Mouse (Mus musculus): Measurements from ENCODE around the gene Dgkz. TPM values are rescaled to one million over a fixed set of nuclear protein-coding genes. Genes with fewer than 3 reads are reported as not detected.

Gene Dgkz
- polyA plus RNA-seq, 1 experiment, result 295 TPM

GRCm38 (mm10) chr2:91930761-91931291 lies 44.8 kb downstream of the Dgkz start:
- Histone ChIP-seq H3K4me1 (ENCODE audit: control insufficient read depth, insufficient read depth, insufficient read length, low read length) (peaks cover 34% of the 10 kb centered on the region), H3K4me3 (ENCODE audit: low read depth, low read length) (peak overlapping the region; percentile 43), H3K36me3 (ENCODE audit: control insufficient read depth, insufficient read depth, low read length) (peaks cover 33% of the 10 kb centered on the region), H3K27me3 (ENCODE audit: control insufficient read depth, insufficient read depth, low read length) (no peaks in the 10 kb centered on the region), H3K27ac (ENCODE audit: insufficient read depth, low read depth, low read length) (no peak overlapping the region)
- 58% methylated on average over 23 of the region's 23 CpGs for WGBS
- no peak for TF ChIP-seq CTCF (IDR thresholded peaks at IDR 0.05; ENCODE audit: extremely low read depth, insufficient read length, insufficient replicate concordance, low read depth, low read length)
- TF ChIP-seq POLR2A (IDR thresholded peaks at IDR 0.05; ENCODE audit: low read depth, low read length), result no peak

GRCm38 (mm10) chr2:91929936-91930335 lies 45.7 kb downstream of the Dgkz start:
- H3K36me3 ChIP-seq (ENCODE audit: control insufficient read depth, insufficient read depth, low read length), result peaks cover 24% of the 10 kb centered on the region
- peaks cover 34% of the 10 kb centered on the region for H3K4me1 ChIP-seq (ENCODE audit: control insufficient read depth, insufficient read depth, insufficient read length, low read length)
- H3K27ac ChIP-seq (ENCODE audit: insufficient read depth, low read depth, low read length), result no peak overlapping the region
- 42% methylated on average over 12 of the region's 12 CpGs for WGBS
- no peak for TF ChIP-seq POLR2A (IDR thresholded peaks at IDR 0.05; ENCODE audit: low read depth, low read length)
- peak; percentile 72; the same call in 1 of the 2 replicates for TF ChIP-seq CTCF (IDR thresholded peaks at IDR 0.05; ENCODE audit: extremely low read depth, insufficient read length, insufficient replicate concordance, low read depth, low read length)
- H3K4me3 ChIP-seq (ENCODE audit: low read depth, low read length), result no peak overlapping the region
- H3K27me3 ChIP-seq (ENCODE audit: control insufficient read depth, insufficient read depth, low read length), result no peaks in the 10 kb centered on the region

- H3K4me1 ChIP-seq (ENCODE audit: control insufficient read depth, insufficient read depth, insufficient read length, low read length), result peaks cover 31% of the 10 kb centered on the region
- WGBS, result 79% methylated on average over 3 of the region's 3 CpGs
- H3K36me3 ChIP-seq (ENCODE audit: control insufficient read depth, insufficient read depth, low read length), result peaks cover 19% of the 10 kb centered on the region
- H3K27me3 ChIP-seq (ENCODE audit: control insufficient read depth, insufficient read depth, low read length), result no peaks in the 10 kb centered on the region
- H3K4me3 ChIP-seq (ENCODE audit: low read depth, low read length), result no peak overlapping the region
- no peak for TF ChIP-seq POLR2A (IDR thresholded peaks at IDR 0.05; ENCODE audit: low read depth, low read length)
- no peak for TF ChIP-seq CTCF (IDR thresholded peaks at IDR 0.05; ENCODE audit: extremely low read depth, insufficient read length, insufficient replicate concordance, low read depth, low read length)
- H3K27ac ChIP-seq (ENCODE audit: insufficient read depth, low read depth, low read length), result no peak overlapping the region
These were observed 46.2 kb downstream of the Dgkz start for GRCm38 (mm10) chr2:91929455-91929854.

GRCm38 (mm10) chr2:91928534-91929350 lies 46.9 kb downstream of the Dgkz start:
- Histone ChIP-seq H3K4me3 (ENCODE audit: low read depth, low read length) (peak overlapping the region; percentile 43; the same call in 1 of the 2 replicates), H3K4me1 (ENCODE audit: control insufficient read depth, insufficient read depth, insufficient read length, low read length) (peaks cover 32% of the 10 kb centered on the region), H3K36me3 (ENCODE audit: control insufficient read depth, insufficient read depth, low read length) (peaks cover 12% of the 10 kb centered on the region), H3K27me3 (ENCODE audit: control insufficient read depth, insufficient read depth, low read length) (peaks cover 2% of the 10 kb centered on the region; the same call in 1 of the 2 replicates), H3K27ac (ENCODE audit: insufficient read depth, low read depth, low read length) (no peak overlapping the region)
- no peak for TF ChIP-seq POLR2A (IDR thresholded peaks at IDR 0.05; ENCODE audit: low read depth, low read length)
- TF ChIP-seq CTCF (IDR thresholded peaks at IDR 0.05; ENCODE audit: extremely low read depth, insufficient read length, insufficient replicate concordance, low read depth, low read length), result no peak
- 67% methylated on average over 23 of the region's 23 CpGs for WGBS

GRCm38 (mm10) chr2:91927826-91928533 lies 47.7 kb downstream of the Dgkz start:
- 41% methylated on average over 34 of the region's 34 CpGs for WGBS
- peak overlapping the region; percentile 43 for H3K4me3 ChIP-seq (ENCODE audit: low read depth, low read length)
- TF ChIP-seq POLR2A (IDR thresholded peaks at IDR 0.05; ENCODE audit: low read depth, low read length), result no peak
- peak; percentile 82 for TF ChIP-seq CTCF (IDR thresholded peaks at IDR 0.05; ENCODE audit: extremely low read depth, insufficient read length, insufficient replicate concordance, low read depth, low read length)

GRCm38 (mm10) chr2:91926949-91927348 lies 48.7 kb downstream of the Dgkz start, which contains the start of gene Chrm4:
Gene Chrm4 (plus strand): TSS chr2:91927249.
- Histone ChIP-seq H3K27ac (ENCODE audit: insufficient read depth, low read depth, low read length) (no peak within 1 kb of the TSS), H3K4me3 (ENCODE audit: low read depth, low read length) (peak within 1 kb of the TSS; percentile 43), H3K27me3 (ENCODE audit: control insufficient read depth, insufficient read depth, low read length) (peaks cover 20% of the 10 kb centered on the region), H3K4me1 (ENCODE audit: control insufficient read depth, insufficient read depth, insufficient read length, low read length) (peaks cover 34% of the 10 kb centered on the region), H3K36me3 (ENCODE audit: control insufficient read depth, insufficient read depth, low read length) (no peaks in the 10 kb centered on the region)
- no peak for TF ChIP-seq CTCF (IDR thresholded peaks at IDR 0.05; ENCODE audit: extremely low read depth, insufficient read length, insufficient replicate concordance, low read depth, low read length)
- TF ChIP-seq POLR2A (IDR thresholded peaks at IDR 0.05; ENCODE audit: low read depth, low read length), result no peak
- WGBS, result 73% methylated on average over 3 of the region's 3 CpGs

More at GRCm38 (mm10) chr2:91927826-91928533, 47.7 kb downstream of the Dgkz start:
- peaks cover 32% of the 10 kb centered on the region for H3K4me1 ChIP-seq (ENCODE audit: control insufficient read depth, insufficient read depth, insufficient read length, low read length)
- H3K27ac ChIP-seq (ENCODE audit: insufficient read depth, low read depth, low read length), result no peak overlapping the region
- H3K27me3 ChIP-seq (ENCODE audit: control insufficient read depth, insufficient read depth, low read length), result peaks cover 9% of the 10 kb centered on the region; the same call in 1 of the 2 replicates
- H3K36me3 ChIP-seq (ENCODE audit: control insufficient read depth, insufficient read depth, low read length), result peaks cover 5% of the 10 kb centered on the region

All from small intestine, adult 2 months (tissue).